Mouse (Mus musculus): ENCODE measurements around the gene Vsnl1.
A peak's percentile ranks its signal among the peaks of the same experiment; 100 is the strongest.

The Vsnl1 gene

GRCm38 (mm10) chr12:11384754-11385153 lies 51.7 kb downstream of the Vsnl1 start:
- no peak for DNase-seq (ENCODE audit: low read depth in 1 of 2, low spot score in 2 of 2)

GRCm38 (mm10) chr12:11379396-11379795 lies 57.0 kb downstream of the Vsnl1 start:
- no peak for DNase-seq (ENCODE audit: low read depth in 1 of 2, low spot score in 2 of 2)

- DNase-seq (ENCODE audit: low read depth in 1 of 2, low spot score in 2 of 2), result no peak
Observed at GRCm38 (mm10) chr12:11370056-11370455, 66.4 kb downstream of the Vsnl1 start.

DNA sequence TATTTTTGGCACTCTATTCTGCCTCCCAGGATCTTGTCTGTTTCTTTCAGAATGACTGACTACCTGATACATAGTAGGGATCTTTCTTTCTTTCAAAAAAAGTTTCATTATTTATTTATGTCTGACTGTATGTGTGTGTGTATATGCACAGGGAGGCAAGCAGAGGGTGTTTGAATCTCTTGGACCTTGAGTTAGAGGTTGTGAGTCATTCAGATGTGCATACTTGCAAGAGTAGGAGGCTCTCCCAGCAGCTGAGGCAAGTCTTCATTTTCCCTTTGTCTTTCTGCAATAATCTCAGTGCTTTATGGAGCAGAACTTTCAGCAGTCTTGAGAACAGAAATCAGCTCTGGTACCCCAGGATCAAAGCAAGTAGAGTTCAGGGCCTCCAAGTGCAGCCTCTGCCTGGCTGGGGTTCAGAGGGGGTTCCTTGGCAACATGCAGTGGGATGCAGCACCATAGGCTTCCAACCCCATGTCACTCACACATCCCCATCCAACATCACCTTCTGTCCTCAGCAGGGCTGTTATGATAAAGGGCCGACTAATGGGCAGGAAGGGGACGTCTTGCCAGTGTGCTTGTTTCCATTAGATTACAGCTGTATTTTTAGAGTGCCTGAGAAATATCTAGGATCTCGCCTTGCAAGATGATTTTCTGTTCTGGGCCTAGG lies 69.2 kb downstream of the Vsnl1 start:
- no peak for DNase-seq (ENCODE audit: low read depth in 1 of 2, low spot score in 2 of 2)

- DNase-seq (ENCODE audit: low read depth in 1 of 2, low spot score in 2 of 2), result no peak
Observed at GRCm38 (mm10) chr12:11364870-11365269, 71.5 kb downstream of the Vsnl1 start.

GRCm38 (mm10) chr12:11362435-11362834 lies 74.0 kb downstream of the Vsnl1 start:
- no peak for DNase-seq (ENCODE audit: low read depth in 1 of 2, low spot score in 2 of 2)

GRCm38 (mm10) chr12:11350895-11351294 lies 85.5 kb downstream of the Vsnl1 start:
- DNase-seq (ENCODE audit: low read depth in 1 of 2, low spot score in 2 of 2), result no peak

- DNase-seq (ENCODE audit: low read depth in 1 of 2, low spot score in 2 of 2), result no peak
Observed at GRCm38 (mm10) chr12:11349870-11350269, 86.5 kb downstream of the Vsnl1 start.

GRCm38 (mm10) chr12:11348423-11348822 lies 88.0 kb downstream of the Vsnl1 start:
- DNase-seq (ENCODE audit: low read depth in 1 of 2, low spot score in 2 of 2), result no peak

GRCm38 (mm10) chr12:11345963-11346362 lies 90.5 kb downstream of the Vsnl1 start:
- no peak for DNase-seq (ENCODE audit: low read depth in 1 of 2, low spot score in 2 of 2)

GRCm38 (mm10) chr12:11342020-11342600 lies 94.3 kb downstream of the Vsnl1 start:
- DNase-seq (ENCODE audit: low read depth in 1 of 2, low spot score in 2 of 2), result no peak

- peak in 1 of 2 experiments; percentile 5 for DNase-seq (ENCODE audit: low read depth in 1 of 2, low spot score in 2 of 2)
Observed at GRCm38 (mm10) chr12:11338251-11338650, 98.2 kb downstream of the Vsnl1 start.

- no peak for DNase-seq (ENCODE audit: low read depth in 1 of 2, low spot score in 2 of 2)
Observed at GRCm38 (mm10) chr12:11336845-11337244, 99.6 kb downstream of the Vsnl1 start.

GRCm38 (mm10) chr12:11326483-11326882 lies 109.9 kb downstream of the Vsnl1 start:
- no peak for DNase-seq (ENCODE audit: low read depth in 1 of 2, low spot score in 2 of 2)

DNA sequence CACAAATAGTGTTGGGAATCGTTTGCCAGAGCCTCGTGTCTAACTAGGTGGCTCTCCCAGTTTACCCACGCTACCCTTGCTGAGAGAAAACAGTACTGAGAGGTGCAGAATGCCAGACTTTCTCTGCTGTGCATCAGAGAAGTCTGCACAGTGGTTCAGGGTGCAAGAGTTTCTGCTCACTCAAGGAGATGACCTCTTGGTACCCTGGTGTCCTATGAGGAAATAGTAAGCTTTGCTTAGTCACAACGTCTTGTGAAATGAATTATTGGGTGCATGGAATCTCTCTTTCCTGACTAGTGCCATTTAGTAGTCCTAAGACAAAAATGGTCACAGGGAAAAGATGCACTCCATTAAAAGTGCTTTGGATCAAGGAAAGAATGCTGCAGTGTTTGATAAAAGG lies 111.9 kb downstream of the Vsnl1 start:
- DNase-seq (ENCODE audit: low read depth in 1 of 2, low spot score in 2 of 2), result peak in 1 of 2 experiments; percentile 5

- DNase-seq (ENCODE audit: low read depth in 1 of 2, low spot score in 2 of 2), result no peak
Observed at GRCm38 (mm10) chr12:11317671-11318070, 118.7 kb downstream of the Vsnl1 start.

GRCm38 (mm10) chr12:11313840-11314239 lies 122.6 kb downstream of the Vsnl1 start:
- DNase-seq (ENCODE audit: low read depth in 1 of 2, low spot score in 2 of 2), result no peak

DNA sequence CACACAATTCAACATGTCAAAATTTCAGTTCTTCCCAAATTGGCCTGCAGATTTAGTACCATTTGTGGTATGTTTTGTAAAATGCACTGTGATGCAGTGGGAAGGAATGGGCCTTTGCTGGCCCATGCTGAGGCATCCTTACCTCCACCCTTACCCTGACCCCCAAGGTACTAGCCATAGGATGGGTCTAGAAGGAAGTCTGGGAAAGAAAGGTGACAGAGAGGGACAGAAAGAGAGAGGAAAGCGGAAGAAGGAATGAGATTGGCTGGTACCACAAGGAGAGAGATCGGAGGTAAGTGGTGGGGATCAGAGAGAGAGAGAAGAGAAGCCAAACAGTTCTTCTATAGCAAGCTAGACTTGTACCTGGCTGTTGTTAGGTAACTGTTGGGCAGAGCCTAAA lies 125.3 kb downstream of the Vsnl1 start:
- no peak for DNase-seq (ENCODE audit: low read depth in 1 of 2, low spot score in 2 of 2)

DNA sequence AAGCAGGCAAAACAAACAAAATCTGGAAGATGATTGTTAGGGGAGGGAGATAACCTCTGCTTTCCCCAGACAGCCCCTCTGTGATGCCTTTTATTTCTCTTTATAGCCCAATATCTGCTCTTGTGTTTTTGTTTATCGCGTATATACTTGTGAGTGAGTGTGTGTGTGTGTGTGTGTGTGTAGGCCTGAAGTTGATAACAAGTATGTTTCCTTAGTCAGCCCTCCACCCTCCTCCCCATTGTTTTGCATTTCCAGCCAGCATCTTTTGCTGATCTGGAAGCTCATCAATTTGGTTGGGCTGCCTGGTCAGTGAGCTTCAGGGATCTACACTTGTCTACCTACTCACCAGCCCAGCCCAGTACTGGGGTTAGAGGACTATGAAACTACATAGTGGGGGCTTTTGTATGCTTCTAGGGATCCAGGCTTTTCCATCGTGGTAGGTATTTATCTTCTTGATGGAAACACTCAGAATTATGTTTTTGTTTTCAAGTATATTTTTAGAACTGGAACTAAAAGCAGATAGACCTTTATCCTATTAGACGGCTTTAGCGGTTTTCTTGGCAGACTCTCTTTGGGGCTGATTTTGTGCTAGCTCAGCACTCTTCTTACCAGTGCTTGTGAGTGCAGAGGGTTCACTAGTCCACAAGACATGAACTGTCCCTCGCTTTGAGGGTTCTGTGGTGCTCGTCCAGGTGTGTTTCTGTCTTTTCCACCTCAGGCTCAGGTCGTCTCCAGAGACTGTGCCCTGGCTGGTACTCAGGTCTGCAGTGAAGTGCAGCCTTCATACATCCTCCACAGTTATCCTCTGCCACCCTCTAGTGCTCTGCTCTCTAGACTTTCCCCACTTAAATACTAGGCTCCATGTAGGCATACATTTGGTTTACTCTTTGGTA lies 129.4 kb downstream of the Vsnl1 start:
- DNase-seq (ENCODE audit: low read depth in 1 of 2, low spot score in 2 of 2), result no peak

- no peak for DNase-seq (ENCODE audit: low read depth in 1 of 2, low spot score in 2 of 2)
Observed at GRCm38 (mm10) chr12:11300858-11301257, 135.6 kb downstream of the Vsnl1 start.

- no peak for DNase-seq (ENCODE audit: low read depth in 1 of 2, low spot score in 2 of 2)
Observed at GRCm38 (mm10) chr12:11286382-11286781, 150.0 kb downstream of the Vsnl1 start.

DNA sequence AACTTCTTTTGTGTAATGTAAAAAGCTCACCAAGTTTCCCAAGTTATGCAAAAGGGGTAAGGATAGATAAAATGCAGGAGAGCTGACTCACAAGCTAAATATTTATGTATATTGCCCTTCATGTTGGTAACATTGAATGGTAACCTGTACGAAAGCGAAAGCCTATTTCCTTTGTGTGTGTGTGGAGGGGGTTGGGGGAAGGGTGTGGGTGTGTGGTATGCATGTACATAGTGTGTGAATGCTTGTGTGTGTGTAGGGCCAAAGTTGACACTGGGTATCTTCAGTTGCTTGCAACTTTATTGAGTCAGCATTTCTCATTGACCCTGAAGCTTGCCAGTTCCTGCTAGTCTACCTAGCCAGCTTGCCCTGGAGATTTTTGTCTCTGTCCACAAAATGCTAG lies 154.8 kb downstream of the Vsnl1 start:
- no peak for DNase-seq (ENCODE audit: low read depth in 1 of 2, low spot score in 2 of 2)
